35 mouse cellular contexts compared by ENCODE assay signal in genomic region chr13:98241531-98242282, GRCm38 (mm10). TPM values are rescaled to one million over a fixed set of nuclear protein-coding genes. Genes with fewer than 3 reads are reported as not detected.
DNase-seq lines count a peak whose midpoint lies in the region; ATAC-seq lines count a peak whose summit lies in the region.
"Had no signal": no experiment of that assay in that cellular context is flagged by ENCODE, and none has a peak within 500 bp of the region (broad histone marks: within the 10 kb centered on the region; RNA-seq: fewer than 3 reads in every experiment).

No protein-coding gene starts in this region.

- H3K36me3 ChIP-seq in liver, embryonic 11.5 days (ENCODE audit: control insufficient read depth, insufficient read depth, low read length): no peaks in the 10 kb centered on the region
- H3K36me3 ChIP-seq: heart, embryonic 12.5 days; hindbrain, embryonic 13.5 days; liver, embryonic 15.5 days; midbrain, embryonic 12.5 days; neural tube, embryonic 13.5 days had no signal

- no peak overlapping the region for H3K9ac ChIP-seq in liver, embryonic 11.5 days (ENCODE audit: low read depth, low read length)
- H3K9ac ChIP-seq: heart, embryonic 12.5 days; hindbrain, embryonic 13.5 days; liver, embryonic 15.5 days; lung, embryonic 14.5 days; midbrain, embryonic 12.5 days; neural tube, embryonic 13.5 days had no signal

- peak; percentile 31 to 33 for DNase-seq in cerebellum, postnatal 14 days
- no peak for DNase-seq in cerebellum, postnatal 36 days
- peak; percentile 62 for DNase-seq in adrenal gland, adult 8-10 months
- DNase-seq in left cerebral cortex, adult 9 months (ENCODE audit: low spot score in 2 of 2): no peak
- DNase-seq in retina, postnatal 1 day: no peak
- DNase-seq in liver, embryonic 11.5 days (ENCODE audit: low spot score): no peak
- DNase-seq: cerebellum, adult 2 months; gastrocnemius, postnatal 10 days; heart, adult 18-20 months; heart, postnatal 4 days; kidney, adult 8-10 months; kidney, postnatal 4 days; liver; lung, embryonic 14.5 days; thymus, adult 2 months; thymus, postnatal 4 days had no signal

- 0 out of 2 replicates have a peak, but pooled peaks have one; percentile 18 for ATAC-seq in common myeloid progenitor, adult 5-6 weeks (replicated peaks; ENCODE audit: low read depth, poor library complexity, severe bottlenecking)
- no peak for ATAC-seq in liver, embryonic 11.5 days (replicated peaks; ENCODE audit: low FRiP score)
- ATAC-seq: CD4-positive, CD25-positive, alpha-beta regulatory T cell, adult 4 months; forebrain, embryonic 16.5 days; intestine, embryonic 16.5 days had no signal

- H3K4me3 ChIP-seq in liver, embryonic 11.5 days (ENCODE audit: low read depth, low read length): no peak overlapping the region
- H3K4me3 ChIP-seq: erythroblast, embryonic 14.5 days; heart, embryonic 12.5 days; hindbrain, embryonic 13.5 days; liver, embryonic 15.5 days; midbrain, embryonic 12.5 days; neural tube, embryonic 13.5 days had no signal

- no peaks in the 10 kb centered on the region for H3K4me1 ChIP-seq in liver, embryonic 11.5 days (replicated peaks; ENCODE audit: control insufficient read depth, insufficient read depth, low read length)
- H3K4me1 ChIP-seq: heart, embryonic 12.5 days; liver, embryonic 15.5 days; midbrain, embryonic 12.5 days had no signal

- no peak overlapping the region for H3K27ac ChIP-seq in liver, embryonic 11.5 days (ENCODE audit: low read depth, low read length)
- H3K27ac ChIP-seq: hindbrain, embryonic 13.5 days; kidney, postnatal 0 days; liver, embryonic 15.5 days; midbrain, embryonic 12.5 days; neural tube, embryonic 13.5 days had no signal

- no peaks in the 10 kb centered on the region for H3K9me3 ChIP-seq in liver, embryonic 11.5 days (ENCODE audit: control insufficient read depth, low read length)
- H3K9me3 ChIP-seq: hindbrain, embryonic 13.5 days; liver, embryonic 15.5 days; midbrain, embryonic 12.5 days; neural tube, embryonic 13.5 days had no signal

- no peak overlapping the region for H3K4me2 ChIP-seq in liver, embryonic 11.5 days
- H3K4me2 ChIP-seq: heart, embryonic 12.5 days; hindbrain, embryonic 13.5 days; liver, embryonic 15.5 days; lung, embryonic 14.5 days; midbrain, embryonic 12.5 days; neural tube, embryonic 13.5 days had no signal

- 67% methylated on average over 9 of the region's 9 CpGs for WGBS in liver, embryonic 11.5 days

- no peaks in the 10 kb centered on the region for H3K27me3 ChIP-seq in liver, embryonic 11.5 days (replicated peaks; ENCODE audit: control insufficient read depth, insufficient read depth, low read length)
- H3K27me3 ChIP-seq: neural tube, embryonic 13.5 days had no signal

RNA-seq across cellular contexts. Expression of gene Utp15, which starts 21.1 kb away (rescaled TPM):
- 10 to 100 TPM; 19.8 to 24.6 (median 22.1) TPM for total RNA-seq in adrenal gland, adult 8-10 months (2022)
- total RNA-seq in common myeloid progenitor, adult 5-6 weeks (2017): 47.2 and 52.2 TPM in 2 replicates
- 46.1 and 49.9 TPM in 2 replicates for polyA plus RNA-seq in liver, embryonic 11.5 days (2014; fragmentation: Nextera tagmentation; extraction: Ambion mirVana)

RNA-seq across cellular contexts. Expression of gene Ankra2, which starts 21.2 kb away (rescaled TPM):
- 10 to 100 TPM; 24.0 to 34.5 (median 28.7) TPM for total RNA-seq in adrenal gland, adult 8-10 months (2022)
- 13.4 and 32.3 TPM in 2 replicates for total RNA-seq in common myeloid progenitor, adult 5-6 weeks (2017)
- polyA plus RNA-seq in liver, embryonic 11.5 days (2014; fragmentation: Nextera tagmentation; extraction: Ambion mirVana): 19.4 and 20.2 TPM in 2 replicates

RNA-seq across cellular contexts. Expression of gene Arhgef28, which starts 35.5 kb away (rescaled TPM):
- total RNA-seq in adrenal gland, adult 8-10 months (2022): 10 to 100 TPM; 15.1 to 41.9 (median 31.5) TPM
- 4.1 and 5.3 TPM in 2 replicates for total RNA-seq in common myeloid progenitor, adult 5-6 weeks (2017)
- polyA plus RNA-seq in liver, embryonic 11.5 days (2014; fragmentation: Nextera tagmentation; extraction: Ambion mirVana): 2.7 and 2.9 TPM in 2 replicates

RNA-seq across cellular contexts. Expression of gene Gm21976, which starts 38.0 kb away (rescaled TPM):
- total RNA-seq in adrenal gland, adult 8-10 months (2022): not detected
- not detected in 2 replicates for total RNA-seq in common myeloid progenitor, adult 5-6 weeks (2017)
- polyA plus RNA-seq in liver, embryonic 11.5 days (2014; fragmentation: Nextera tagmentation; extraction: Ambion mirVana): not detected in 2 replicates
- total RNA-seq: gastrocnemius, postnatal 10 days; heart, adult 18-20 months; heart, postnatal 4 days; left cerebral cortex, postnatal 14 days; megakaryocyte, adult 5-6 weeks; midbrain, postnatal 0 days had no signal
- polyA plus RNA-seq: CD4-positive, CD25-positive, alpha-beta regulatory T cell, adult 4 months; cerebellum, adult 2 months; cortical plate, adult 2 months; embryonic facial prominence, embryonic 14.5 days; erythroblast, embryonic 14.5 days; forebrain, embryonic 11.5 days; forebrain, embryonic 16.5 days; heart, embryonic 12.5 days; heart, postnatal 0 days; hindbrain, embryonic 13.5 days; intestine, embryonic 16.5 days; kidney, postnatal 0 days; limb, embryonic 11.5 days; liver, embryonic 15.5 days; lung, embryonic 14.5 days; midbrain, embryonic 12.5 days; midbrain, postnatal 0 days; neural tube, embryonic 13.5 days had no signal

Comparison
In these comparisons a context has a peak if more than half of its experiments do, and no peak if none do; other contexts are left out.
1. DNase-seq: peak in cerebellum, postnatal 14 days (2 of 2) and adrenal gland, adult 8-10 months (single experiment); none in cerebellum, postnatal 36 days (0 of 2), left cerebral cortex, adult 9 months (0 of 2), retina, postnatal 1 day (single experiment) and liver, embryonic 11.5 days (single experiment).